8 mouse cellular contexts compared by ENCODE assay signal in the genomic region with DNA sequence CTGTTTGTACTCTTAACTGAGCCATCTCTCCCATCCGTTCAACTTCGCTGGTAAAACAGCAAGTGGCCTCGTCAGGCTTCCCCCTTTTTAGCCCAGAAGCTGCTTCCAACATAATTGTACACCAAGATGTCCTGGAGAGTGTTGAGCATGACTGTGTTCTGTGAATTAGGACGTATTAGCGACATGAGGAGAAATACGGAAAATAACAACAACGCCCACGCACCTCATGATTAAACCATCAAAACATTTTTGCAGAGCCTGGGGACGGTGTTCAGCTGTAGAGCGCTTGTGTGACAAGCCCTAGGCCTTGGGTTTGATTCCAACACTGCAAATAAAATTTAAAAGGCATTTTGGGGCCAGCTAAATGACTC. TPM values are rescaled to one million over a fixed set of nuclear protein-coding genes. Genes with fewer than 3 reads are reported as not detected.
DNase-seq lines count a peak whose midpoint lies in the region; ATAC-seq and TF ChIP-seq lines count a peak whose summit lies in the region.

No protein-coding gene starts in this region.

- DNase-seq in gastrocnemius, adult 18-20 months (ENCODE audit: low spot score): peak; percentile 23
- no peak for DNase-seq in gastrocnemius, postnatal 4 days (ENCODE audit: low spot score in 2 of 2)
- DNase-seq in fibroblast of lung, adult 2 months (ENCODE audit: low read depth): peak; percentile 56
- DNase-seq in retina, embryonic 14.5 days (ENCODE audit: low spot score): no peak
- DNase-seq in embryo, embryonic 10.5 days (ENCODE audit: low spot score): no peak

- H3K27ac ChIP-seq in ES-Bruce4 (ENCODE audit: insufficient read depth, low read length) (no peak overlapping the region), macrophage (no peak overlapping the region)
- H3K27ac ChIP-seq in hindbrain, embryonic 16.5 days (ENCODE audit: low read depth, low read length): peak overlapping the region; percentile 97

- H3K27me3 ChIP-seq in ES-Bruce4 (ENCODE audit: control insufficient read depth, insufficient read depth, low read length, poor library complexity, severe bottlenecking): no peaks in the 10 kb centered on the region
- H3K27me3 ChIP-seq in hindbrain, embryonic 16.5 days (replicated peaks; ENCODE audit: control insufficient read depth, insufficient read depth, low read length): no peaks in the 10 kb centered on the region

- H3K4me3 ChIP-seq in ES-Bruce4 (ENCODE audit: low read depth, low read length) (peak overlapping the region; percentile 86), macrophage (ENCODE audit: inconsistent target) (peak overlapping the region; percentile 24)
- H3K4me3 ChIP-seq in hindbrain, embryonic 16.5 days (ENCODE audit: low read length): peak overlapping the region; percentile 82

- H3K36me3 ChIP-seq in ES-Bruce4 (ENCODE audit: control insufficient read depth, insufficient read depth, low read length, poor library complexity, severe bottlenecking) (no peaks in the 10 kb centered on the region), macrophage (ENCODE audit: inconsistent target) (no peaks in the 10 kb centered on the region)
- no peaks in the 10 kb centered on the region for H3K36me3 ChIP-seq in hindbrain, embryonic 16.5 days (ENCODE audit: control insufficient read depth, insufficient read depth, low read length)

- no peak for TF ChIP-seq CTCF in ES-Bruce4 (IDR thresholded peaks at IDR 0.05; ENCODE audit: low read depth, low read length)

- H3K9me3 ChIP-seq in ES-Bruce4 (replicated peaks; ENCODE audit: control insufficient read depth, insufficient read depth, low read length, poor library complexity, severe bottlenecking): no peaks in the 10 kb centered on the region
- H3K9me3 ChIP-seq in hindbrain, embryonic 16.5 days (ENCODE audit: control insufficient read depth, low read length): no peaks in the 10 kb centered on the region

- H3K4me1 ChIP-seq in ES-Bruce4 (ENCODE audit: control insufficient read depth, insufficient read depth, low read length): no peaks in the 10 kb centered on the region
- peaks cover 8% of the 10 kb centered on the region for H3K4me1 ChIP-seq in hindbrain, embryonic 16.5 days (ENCODE audit: control insufficient read depth, insufficient read depth, low read depth, low read length)

- H3K79me2 ChIP-seq in macrophage (ENCODE audit: inconsistent target): peaks cover 38% of the 10 kb centered on the region

- TF ChIP-seq EP300 in ES-Bruce4 (IDR thresholded peaks at IDR 0.05; ENCODE audit: insufficient read depth, low read depth, low read length): no peak

- H3K9ac ChIP-seq in ES-Bruce4 (ENCODE audit: low read depth, poor library complexity, severe bottlenecking): peak overlapping the region; percentile 85
- peak overlapping the region; percentile 95 for H3K9ac ChIP-seq in hindbrain, embryonic 16.5 days (ENCODE audit: low read depth, low read length)

- TF ChIP-seq POLR2A in ES-Bruce4 (IDR thresholded peaks at IDR 0.05; ENCODE audit: insufficient read depth, low read length): no peak

- ATAC-seq in hindbrain, embryonic 16.5 days: no peak

- WGBS in hindbrain, embryonic 16.5 days: 16% methylated on average over 10 of the region's 10 CpGs
- 47% methylated on average over 10 of the region's 10 CpGs for WGBS in macrophage (ENCODE audit: missing documents)

- H3K4me2 ChIP-seq in hindbrain, embryonic 16.5 days (ENCODE audit: low read length): peak overlapping the region; percentile 74

RNA-seq across cellular contexts. Expression of gene Crtc3, which starts 0.5 kb away (rescaled TPM):
- total RNA-seq in gastrocnemius, adult 18-20 months (2021): 10 to 100 TPM; 12.5 to 13.1 TPM
- total RNA-seq in gastrocnemius, postnatal 4 days (2021): 10 to 100 TPM; 28.7 to 32.1 TPM
- polyA plus RNA-seq in ES-Bruce4 (2011; ENCODE audit: insufficient read depth, insufficient read length, low read depth, missing spikeins) (8.0 and 11.0 TPM in 2 replicates), macrophage (2018) (9.6 to 16.5 TPM (median 11.3 TPM) in 3 replicates)
- 14.2 and 16.1 TPM in 2 replicates for polyA plus RNA-seq in hindbrain, embryonic 16.5 days (2015; fragmentation: Nextera tagmentation; extraction: Ambion mirVana)
- total RNA-seq in macrophage (2018; cell fraction: chromatin; rRNA removed): 10 to 100 TPM; 25.8 to 70.8 (median 50.4) TPM
- total RNA-seq in macrophage (2018; cell fraction: cytosol; rRNA removed): 10 to 100 TPM in 22 of 26 experiments, 1 to 10 TPM in 4; 8.8 to 17.2 (median 12.5) TPM
- total RNA-seq in macrophage (2018; cell fraction: nucleus; rRNA removed): 10 to 100 TPM; 11.8 to 43.9 (median 26.0) TPM

Comparison
In these comparisons a context has a peak if more than half of its experiments do, and no peak if none do; other contexts are left out.
1. DNase-seq: peak in gastrocnemius, adult 18-20 months (single experiment) and fibroblast of lung, adult 2 months (single experiment); none in gastrocnemius, postnatal 4 days (0 of 2), retina, embryonic 14.5 days (single experiment) and embryo, embryonic 10.5 days (single experiment).
2. H3K4me3 ChIP-seq: peak in every context shown above with its lines; median percentile 86 in ES-Bruce4; 82 in hindbrain, embryonic 16.5 days; 24 in macrophage.